Mouse (Mus musculus): ENCODE measurements around the gene Tmem230. TPM values are rescaled to one million over a fixed set of nuclear protein-coding genes. Genes with fewer than 3 reads are reported as not detected.

Tmem230 gene
- polyA plus RNA-seq, 1 experiment from 2014 or later = 44.7 TPM

DNA sequence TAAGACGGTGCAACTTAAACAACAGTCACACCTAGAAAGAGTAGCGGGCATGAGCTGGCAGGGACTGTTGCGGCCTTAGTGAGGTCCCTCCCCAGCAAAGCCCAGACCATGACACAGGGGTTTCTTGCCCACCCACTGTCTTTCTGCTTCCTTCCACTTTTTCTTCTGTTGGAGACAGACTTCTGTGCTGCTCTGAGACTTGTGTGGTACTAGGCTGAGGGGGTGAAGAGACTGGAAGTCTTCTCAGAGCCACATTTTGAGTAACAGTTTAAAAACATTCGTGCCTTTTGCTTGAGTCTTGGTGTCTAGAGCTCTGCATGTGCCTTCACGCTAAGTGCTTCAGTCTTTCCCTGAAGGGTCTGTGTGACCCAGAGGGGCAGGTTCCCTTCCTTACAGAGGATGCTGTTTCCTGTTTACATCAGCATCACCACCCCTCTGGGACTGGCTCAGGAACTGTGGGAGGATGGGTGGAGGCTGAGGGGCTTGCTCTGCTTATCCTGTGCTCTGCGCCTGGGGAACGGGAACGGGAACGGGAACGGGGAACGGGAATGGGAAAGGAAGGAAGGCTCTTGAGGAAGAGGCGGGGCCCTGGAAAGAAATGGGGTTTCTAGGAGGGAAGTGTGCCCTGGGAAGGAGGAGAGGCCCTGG, 37.0 kb upstream of the Tmem230 start:
- H3K36me3 ChIP-seq (ENCODE audit: control insufficient read depth, insufficient read depth, low read length) = no peaks in the 10 kb centered on the region
- 0 out of 2 replicates have a peak, but pooled peaks have one; percentile 43 for ATAC-seq (ENCODE audit: insufficient number of reproducible peaks, insufficient read depth, low FRiP score, low read depth)
- no peak overlapping the region for H3K9ac ChIP-seq (replicated peaks; ENCODE audit: low read depth, low read length)
- no peaks in the 10 kb centered on the region for H3K27me3 ChIP-seq (ENCODE audit: control insufficient read depth, insufficient read depth, low read length)
- no peaks in the 10 kb centered on the region for H3K9me3 ChIP-seq (ENCODE audit: control insufficient read depth, low read depth, low read length)
- peak overlapping the region; percentile 23; the same call in 1 of the 2 replicates for H3K4me2 ChIP-seq (replicated peaks; ENCODE audit: low read depth, low read length)
- H3K4me1 ChIP-seq (ENCODE audit: control insufficient read depth, insufficient read depth, low read length) = peaks cover 32% of the 10 kb centered on the region
- H3K4me3 ChIP-seq (ENCODE audit: low read depth, low read length) = no peak overlapping the region
- H3K27ac ChIP-seq (ENCODE audit: low read length) = peak overlapping the region; percentile 82; the same call in 1 of the 2 replicates
- WGBS = 59% methylated on average over 12 of the region's 12 CpGs

DNA sequence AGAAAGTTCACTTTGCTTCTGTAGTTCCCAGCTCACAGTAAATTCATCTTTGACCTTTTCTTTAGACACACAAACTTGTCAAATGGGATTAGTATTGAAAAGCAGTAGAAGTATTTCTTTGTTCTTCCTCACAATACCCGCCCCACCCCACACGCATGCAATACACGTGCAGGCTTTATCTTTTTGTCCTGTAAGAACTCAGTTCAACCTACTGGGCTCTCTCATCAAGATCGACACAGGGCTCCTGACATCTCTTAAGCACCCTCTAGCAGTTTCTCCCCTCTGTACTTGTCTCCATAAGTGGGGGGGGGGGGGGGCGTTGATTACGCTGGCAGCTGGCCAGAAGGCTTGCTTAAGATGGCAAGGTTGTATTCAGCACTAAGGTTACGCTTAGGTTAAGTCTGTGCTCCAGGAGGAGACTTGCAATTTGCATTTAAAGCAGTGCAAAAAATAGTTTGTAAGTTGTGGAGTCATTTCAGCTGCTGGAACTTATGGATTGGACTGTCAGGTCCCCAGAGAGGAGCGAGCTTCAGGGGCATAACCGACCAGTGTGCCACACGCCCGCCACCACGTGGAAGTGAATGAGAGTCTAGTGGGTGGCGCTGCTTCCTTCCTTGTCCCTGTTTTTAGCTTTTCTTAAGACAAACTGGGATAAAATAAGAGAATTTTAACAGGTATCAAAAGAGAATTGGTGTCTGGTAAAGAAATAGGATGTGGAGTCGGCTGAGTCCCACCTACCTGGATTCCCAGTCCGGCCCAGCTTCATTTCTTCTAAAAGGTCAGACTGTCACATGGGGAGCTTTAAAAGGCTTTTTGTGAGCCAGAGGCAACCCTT, 35.8 kb upstream of the Tmem230 start:
- Histone ChIP-seq H3K27ac (ENCODE audit: low read length) (peak overlapping the region; percentile 82), H3K4me3 (ENCODE audit: low read depth, low read length) (no peak overlapping the region), H3K9me3 (ENCODE audit: control insufficient read depth, low read depth, low read length) (no peaks in the 10 kb centered on the region), H3K36me3 (ENCODE audit: control insufficient read depth, insufficient read depth, low read length) (no peaks in the 10 kb centered on the region), H3K27me3 (ENCODE audit: control insufficient read depth, insufficient read depth, low read length) (no peaks in the 10 kb centered on the region), H3K4me2 (replicated peaks; ENCODE audit: low read depth, low read length) (peak overlapping the region; percentile 7; the same call in 1 of the 2 replicates), H3K4me1 (ENCODE audit: control insufficient read depth, insufficient read depth, low read length) (peaks cover 32% of the 10 kb centered on the region), H3K9ac (replicated peaks; ENCODE audit: low read depth, low read length) (no peak overlapping the region)
- peak; percentile 76 for ATAC-seq (ENCODE audit: insufficient number of reproducible peaks, insufficient read depth, low FRiP score, low read depth)
- 49% methylated on average over 15 of the region's 15 CpGs for WGBS

DNA sequence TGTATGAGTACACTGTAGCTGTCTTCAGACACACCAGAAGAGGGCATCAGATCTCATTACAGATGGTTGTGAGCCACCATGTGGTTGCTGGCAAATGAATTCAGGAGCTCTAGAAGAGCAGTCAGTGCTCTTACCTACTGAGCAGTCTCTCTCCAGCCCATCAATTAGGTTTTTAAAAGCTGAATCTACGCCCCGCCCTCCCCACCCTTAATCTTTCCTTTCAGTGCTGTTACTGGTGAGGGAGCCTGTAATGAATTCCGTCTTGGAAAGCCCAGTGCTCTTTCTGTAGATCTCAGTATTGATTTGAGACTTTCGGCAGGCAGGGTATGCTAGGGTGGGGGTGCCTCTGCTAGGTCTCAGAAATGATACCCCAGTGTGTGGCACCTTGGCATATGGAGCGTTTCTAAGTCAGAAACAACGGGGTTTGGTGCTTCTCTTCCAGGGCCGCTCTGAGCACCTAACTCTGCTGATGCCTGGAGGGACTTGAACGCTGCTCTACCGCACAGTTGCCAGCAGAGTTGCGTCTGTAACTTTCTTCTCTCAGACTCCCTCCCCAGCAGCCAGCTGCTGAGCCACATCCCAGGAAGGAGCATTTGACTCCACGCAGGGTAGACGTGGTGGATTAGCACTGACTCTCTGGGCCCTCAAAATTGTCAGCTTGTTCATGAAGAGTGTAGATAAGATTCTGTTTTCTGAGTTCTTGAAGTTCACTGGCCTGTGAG, 35.0 kb upstream of the Tmem230 start:
- no peak overlapping the region for H3K4me3 ChIP-seq (ENCODE audit: low read depth, low read length)
- H3K27me3 ChIP-seq (ENCODE audit: control insufficient read depth, insufficient read depth, low read length) = no peaks in the 10 kb centered on the region
- H3K36me3 ChIP-seq (ENCODE audit: control insufficient read depth, insufficient read depth, low read length) = no peaks in the 10 kb centered on the region
- H3K4me1 ChIP-seq (ENCODE audit: control insufficient read depth, insufficient read depth, low read length) = peaks cover 32% of the 10 kb centered on the region
- WGBS = 28% methylated on average over 12 of the region's 12 CpGs
- no peak overlapping the region for H3K9ac ChIP-seq (replicated peaks; ENCODE audit: low read depth, low read length)
- ATAC-seq (ENCODE audit: insufficient number of reproducible peaks, insufficient read depth, low FRiP score, low read depth) = peak; percentile 53
- 0 out of 2 replicates have a peak overlapping the region, but pooled peaks have one; percentile 7 for H3K4me2 ChIP-seq (replicated peaks; ENCODE audit: low read depth, low read length)
- H3K9me3 ChIP-seq (ENCODE audit: control insufficient read depth, low read depth, low read length) = no peaks in the 10 kb centered on the region
- H3K27ac ChIP-seq (ENCODE audit: low read length) = peak overlapping the region; percentile 82

DNA sequence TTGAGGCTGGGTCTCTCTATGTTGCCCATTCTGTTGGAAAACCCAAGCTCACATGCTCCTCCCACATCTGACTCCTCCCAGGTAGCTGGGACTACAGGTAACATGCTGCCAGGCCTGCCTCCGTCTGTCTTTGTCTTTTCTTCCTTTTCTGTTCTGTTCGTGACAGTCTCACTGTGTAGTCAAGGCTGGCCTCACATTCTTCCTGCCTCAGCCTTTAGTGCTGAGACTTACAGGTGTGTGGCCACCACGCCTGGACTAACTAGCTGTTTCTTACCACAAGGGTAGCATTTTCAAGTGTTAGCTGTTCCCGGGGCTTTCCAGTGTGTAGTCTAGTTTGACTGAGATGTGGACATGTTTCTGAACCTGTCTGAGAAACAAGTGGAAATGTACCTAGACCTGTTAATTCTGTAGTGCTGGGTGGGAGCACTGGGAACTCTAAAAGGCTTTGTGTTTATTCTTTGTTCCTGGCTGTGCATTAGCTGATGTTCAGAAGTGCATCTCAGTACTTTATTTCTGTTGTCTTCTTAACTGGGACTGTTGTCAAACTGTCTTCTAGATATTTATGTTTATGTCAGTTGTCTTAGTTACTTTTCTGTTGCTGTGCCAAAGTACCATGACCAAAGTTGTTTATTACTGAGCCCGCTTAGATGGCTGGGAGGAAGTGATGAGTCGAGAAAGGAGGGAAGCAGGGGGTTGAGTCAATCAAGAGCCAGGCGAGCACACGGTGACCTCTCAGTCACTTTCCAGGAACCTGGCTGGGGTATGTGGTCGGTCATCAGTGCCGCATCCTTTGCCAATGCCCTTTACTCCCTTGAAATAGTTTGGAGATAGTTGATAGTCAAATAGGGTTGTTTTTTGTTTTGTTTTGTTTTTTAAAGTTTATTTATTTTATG, 34.2 kb upstream of the Tmem230 start:
- H3K9me3 ChIP-seq (ENCODE audit: control insufficient read depth, low read depth, low read length) = no peaks in the 10 kb centered on the region
- H3K36me3 ChIP-seq (ENCODE audit: control insufficient read depth, insufficient read depth, low read length) = no peaks in the 10 kb centered on the region
- H3K4me2 ChIP-seq (replicated peaks; ENCODE audit: low read depth, low read length) = no peak overlapping the region
- 61% methylated on average over 10 of the region's 10 CpGs for WGBS
- H3K9ac ChIP-seq (replicated peaks; ENCODE audit: low read depth, low read length) = no peak overlapping the region
- no peak for ATAC-seq (ENCODE audit: insufficient number of reproducible peaks, insufficient read depth, low FRiP score, low read depth)
- H3K4me3 ChIP-seq (ENCODE audit: low read depth, low read length) = no peak overlapping the region
- H3K27me3 ChIP-seq (ENCODE audit: control insufficient read depth, insufficient read depth, low read length) = no peaks in the 10 kb centered on the region
- peak overlapping the region; percentile 6; the same call in 1 of the 2 replicates for H3K27ac ChIP-seq (ENCODE audit: low read length)
- peaks cover 32% of the 10 kb centered on the region for H3K4me1 ChIP-seq (ENCODE audit: control insufficient read depth, insufficient read depth, low read length)

DNA sequence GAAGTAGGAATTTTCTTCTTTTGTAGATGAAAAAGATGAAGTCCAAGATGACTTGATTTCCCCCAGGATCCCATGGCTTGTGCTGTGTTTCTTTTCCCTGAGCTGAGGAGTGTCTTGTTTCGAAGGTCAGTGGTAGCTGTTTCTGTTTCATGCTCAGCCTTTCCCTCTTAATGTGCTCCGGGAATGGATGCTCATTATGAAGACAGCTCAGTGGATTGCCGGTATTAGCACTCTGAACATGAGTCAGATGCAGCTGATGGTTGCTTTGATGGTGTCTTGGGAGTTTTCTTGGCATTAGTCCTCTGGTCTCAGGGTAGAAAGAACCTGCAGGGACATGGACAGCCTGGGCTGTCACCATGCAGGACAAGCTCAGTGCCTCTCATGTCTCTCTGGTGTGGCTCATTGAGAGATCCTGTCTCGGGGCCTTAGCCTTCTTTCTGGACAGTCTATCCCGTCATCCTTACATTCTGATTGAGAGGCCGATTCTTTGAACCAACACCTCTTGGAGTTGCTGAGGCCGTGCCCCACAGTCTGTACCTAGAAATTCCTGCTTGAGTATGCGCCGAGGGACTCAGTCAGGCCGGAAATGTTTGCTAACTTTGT, 33.0 kb upstream of the Tmem230 start:
- no peak for ATAC-seq (ENCODE audit: insufficient number of reproducible peaks, insufficient read depth, low FRiP score, low read depth)
- no peak overlapping the region for H3K4me3 ChIP-seq (ENCODE audit: low read depth, low read length)
- H3K27me3 ChIP-seq (ENCODE audit: control insufficient read depth, insufficient read depth, low read length) = no peaks in the 10 kb centered on the region
- no peak overlapping the region for H3K4me2 ChIP-seq (replicated peaks; ENCODE audit: low read depth, low read length)
- no peak overlapping the region for H3K9ac ChIP-seq (replicated peaks; ENCODE audit: low read depth, low read length)
- peaks cover 32% of the 10 kb centered on the region for H3K4me1 ChIP-seq (ENCODE audit: control insufficient read depth, insufficient read depth, low read length)
- no peaks in the 10 kb centered on the region for H3K36me3 ChIP-seq (ENCODE audit: control insufficient read depth, insufficient read depth, low read length)
- no peaks in the 10 kb centered on the region for H3K9me3 ChIP-seq (ENCODE audit: control insufficient read depth, low read depth, low read length)
- H3K27ac ChIP-seq (ENCODE audit: low read length) = no peak overlapping the region
- WGBS = 94% methylated on average over 10 of the region's 10 CpGs

DNA sequence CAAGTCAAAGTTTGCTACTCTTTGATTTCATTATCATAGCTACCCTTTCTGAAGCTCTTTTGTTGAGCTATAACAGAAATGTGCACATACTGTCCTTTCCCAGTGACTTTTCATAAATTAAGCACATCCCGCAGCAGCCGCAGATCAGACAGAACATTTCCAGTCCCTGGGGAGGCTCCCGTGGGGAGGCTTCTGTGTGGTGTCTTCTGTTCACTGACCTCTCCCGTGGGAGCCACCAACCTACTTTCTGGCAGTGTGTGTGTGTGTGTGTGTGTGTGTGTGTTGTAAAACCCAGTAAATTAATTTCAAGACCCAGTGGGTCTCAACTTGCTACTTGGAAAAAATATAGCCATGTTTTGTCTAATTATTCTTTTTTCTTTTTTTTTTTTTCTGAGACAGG, 32.4 kb upstream of the Tmem230 start:
- H3K27ac ChIP-seq (ENCODE audit: low read length) = no peak overlapping the region
- H3K27me3 ChIP-seq (ENCODE audit: control insufficient read depth, insufficient read depth, low read length) = no peaks in the 10 kb centered on the region
- no peaks in the 10 kb centered on the region for H3K36me3 ChIP-seq (ENCODE audit: control insufficient read depth, insufficient read depth, low read length)
- H3K4me2 ChIP-seq (replicated peaks; ENCODE audit: low read depth, low read length) = no peak overlapping the region
- H3K4me1 ChIP-seq (ENCODE audit: control insufficient read depth, insufficient read depth, low read length) = peaks cover 29% of the 10 kb centered on the region
- WGBS = 70% methylated on average over 4 of the region's 4 CpGs
- no peak overlapping the region for H3K4me3 ChIP-seq (ENCODE audit: low read depth, low read length)
- ATAC-seq (ENCODE audit: insufficient number of reproducible peaks, insufficient read depth, low FRiP score, low read depth) = no peak
- no peak overlapping the region for H3K9ac ChIP-seq (replicated peaks; ENCODE audit: low read depth, low read length)
- no peaks in the 10 kb centered on the region for H3K9me3 ChIP-seq (ENCODE audit: control insufficient read depth, low read depth, low read length)

DNA sequence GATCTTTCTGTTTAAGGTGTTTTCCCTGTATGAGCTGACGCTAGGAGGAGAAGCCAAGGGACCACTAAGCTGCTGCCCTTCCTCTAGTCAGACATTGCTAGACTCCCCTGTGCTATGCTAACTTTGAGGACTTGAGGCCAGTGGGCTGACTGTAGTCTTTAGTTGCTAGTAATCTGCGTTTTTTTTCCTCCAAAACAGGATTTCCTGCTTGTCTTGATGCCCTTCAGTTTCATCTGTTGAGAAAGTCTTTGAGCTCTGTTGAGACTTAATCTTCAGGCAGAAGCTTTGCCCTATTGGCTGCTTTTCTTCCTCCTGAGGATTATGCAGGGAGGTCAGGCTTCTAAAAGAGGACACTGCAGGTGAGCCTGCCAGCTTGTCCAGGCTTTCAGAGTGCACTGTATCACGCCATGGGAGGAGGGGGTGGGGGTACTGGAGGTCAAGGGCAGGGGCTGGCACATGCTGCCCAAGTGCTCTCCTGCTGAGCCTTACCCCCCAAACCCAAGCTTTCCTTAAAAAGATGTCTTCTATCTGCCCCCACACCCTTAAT, 31.8 kb upstream of the Tmem230 start:
- Histone ChIP-seq H3K27me3 (ENCODE audit: control insufficient read depth, insufficient read depth, low read length) (no peaks in the 10 kb centered on the region), H3K4me3 (ENCODE audit: low read depth, low read length) (no peak overlapping the region), H3K4me1 (ENCODE audit: control insufficient read depth, insufficient read depth, low read length) (peaks cover 23% of the 10 kb centered on the region), H3K36me3 (ENCODE audit: control insufficient read depth, insufficient read depth, low read length) (no peaks in the 10 kb centered on the region), H3K9ac (replicated peaks; ENCODE audit: low read depth, low read length) (no peak overlapping the region), H3K4me2 (replicated peaks; ENCODE audit: low read depth, low read length) (no peak overlapping the region), H3K9me3 (ENCODE audit: control insufficient read depth, low read depth, low read length) (no peaks in the 10 kb centered on the region), H3K27ac (ENCODE audit: low read length) (no peak overlapping the region)
- WGBS = 63% methylated on average over 3 of the region's 3 CpGs
- no peak for ATAC-seq (ENCODE audit: insufficient number of reproducible peaks, insufficient read depth, low FRiP score, low read depth)
